Mouse (Mus musculus): ENCODE data around the gene Igf1r. TPM values are rescaled to one million over a fixed set of nuclear protein-coding genes. Genes with fewer than 3 reads are reported as not detected.

Igf1r gene
- polyA plus RNA-seq, 1 experiment = 2.7 TPM

GRCm38 (mm10) chr7:68230831-68231230 lies 278.2 kb downstream of the Igf1r start:
- 94% methylated on average over 9 of the region's 9 CpGs for WGBS
- no peak overlapping the region for H3K27ac ChIP-seq (ENCODE audit: insufficient read depth, low read length)
- no peaks in the 10 kb centered on the region for H3K36me3 ChIP-seq (ENCODE audit: control insufficient read depth, insufficient read depth, low read length)
- TF ChIP-seq CTCF (IDR thresholded peaks at IDR 0.05; ENCODE audit: extremely low read depth, insufficient read depth, insufficient read length, insufficient replicate concordance) (no peak), POLR2A (IDR thresholded peaks at IDR 0.05; ENCODE audit: low read depth, low read length) (no peak)
- no peak overlapping the region for H3K4me3 ChIP-seq (ENCODE audit: extremely low read depth, insufficient read depth, insufficient read length)
- DNase-seq (ENCODE audit: low read depth in 1 of 2, low spot score in 2 of 2) = no peak
- peaks cover 4% of the 10 kb centered on the region; the same call in 1 of the 2 replicates for H3K4me1 ChIP-seq (ENCODE audit: control insufficient read depth, insufficient read depth, insufficient read length)
- no peaks in the 10 kb centered on the region for H3K27me3 ChIP-seq (ENCODE audit: control insufficient read depth, insufficient read depth, low read length)

DNA sequence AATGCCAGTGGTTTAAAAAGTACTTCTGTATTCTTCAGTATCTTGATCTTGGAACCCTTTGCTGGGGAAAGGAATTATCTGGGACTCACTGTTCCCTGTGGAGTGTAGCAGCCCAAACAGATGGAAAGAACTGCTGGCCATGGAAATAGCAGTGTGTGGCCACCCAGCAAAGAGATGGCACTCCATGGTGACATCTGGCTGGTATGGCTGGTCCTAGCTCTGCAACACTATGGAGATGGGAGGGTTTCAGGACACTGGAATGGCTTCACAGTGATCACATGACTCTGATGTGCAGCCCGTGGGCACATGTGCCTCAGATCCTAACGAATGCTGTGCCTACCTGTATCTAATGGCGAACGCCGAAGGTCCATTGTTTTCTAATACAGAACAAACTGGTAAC lies 279.9 kb downstream of the Igf1r start:
- Histone ChIP-seq H3K27ac (ENCODE audit: insufficient read depth, low read length) (no peak overlapping the region), H3K27me3 (ENCODE audit: control insufficient read depth, insufficient read depth, low read length) (no peaks in the 10 kb centered on the region), H3K4me1 (ENCODE audit: control insufficient read depth, insufficient read depth, insufficient read length) (no peaks in the 10 kb centered on the region), H3K4me3 (ENCODE audit: extremely low read depth, insufficient read depth, insufficient read length) (no peak overlapping the region), H3K36me3 (ENCODE audit: control insufficient read depth, insufficient read depth, low read length) (no peaks in the 10 kb centered on the region)
- TF ChIP-seq CTCF (IDR thresholded peaks at IDR 0.05; ENCODE audit: extremely low read depth, insufficient read depth, insufficient read length, insufficient replicate concordance) = no peak
- WGBS = 94% methylated on average over 5 of the region's 5 CpGs
- DNase-seq (ENCODE audit: low read depth in 1 of 2, low spot score in 2 of 2) = no peak

DNA sequence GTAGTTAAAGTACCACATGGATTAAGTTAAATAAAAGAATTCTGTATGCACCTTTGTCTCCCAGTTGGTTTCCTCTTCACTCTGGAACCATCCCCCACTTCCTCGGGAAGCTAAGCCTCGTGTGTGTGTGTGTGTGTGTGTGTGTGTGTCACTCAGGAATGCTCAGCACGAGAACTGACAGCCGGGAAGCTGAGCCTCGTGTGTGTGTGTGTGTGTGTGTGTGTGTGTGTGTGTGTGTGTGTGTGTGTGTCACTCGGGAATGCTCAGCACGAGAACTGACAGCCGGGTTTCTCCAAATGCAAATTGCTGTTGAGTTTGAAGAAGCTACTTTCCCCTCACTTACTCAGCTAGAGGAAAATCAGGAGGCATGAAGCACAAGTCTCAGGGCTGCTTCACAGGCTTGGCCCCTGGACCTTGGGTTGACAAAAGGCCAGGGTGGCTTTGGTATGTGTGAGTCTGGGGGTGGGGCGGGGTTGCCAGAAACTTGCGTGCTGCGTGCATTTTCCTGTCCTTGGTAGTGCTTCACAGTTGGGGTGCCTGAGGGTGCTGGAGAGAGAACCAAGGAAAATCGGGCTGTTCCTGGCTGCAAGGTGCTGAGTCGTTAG lies 281.1 kb downstream of the Igf1r start:
- no peak for TF ChIP-seq POLR2A (IDR thresholded peaks at IDR 0.05; ENCODE audit: low read depth, low read length)
- Histone ChIP-seq H3K27ac (ENCODE audit: insufficient read depth, low read length) (no peak overlapping the region), H3K27me3 (ENCODE audit: control insufficient read depth, insufficient read depth, low read length) (no peaks in the 10 kb centered on the region), H3K4me1 (ENCODE audit: control insufficient read depth, insufficient read depth, insufficient read length) (no peaks in the 10 kb centered on the region), H3K36me3 (ENCODE audit: control insufficient read depth, insufficient read depth, low read length) (no peaks in the 10 kb centered on the region), H3K4me3 (ENCODE audit: extremely low read depth, insufficient read depth, insufficient read length) (no peak overlapping the region)
- 67% methylated on average over 13 of the region's 13 CpGs for WGBS
- no peak for DNase-seq (ENCODE audit: low read depth in 1 of 2, low spot score in 2 of 2)

DNA sequence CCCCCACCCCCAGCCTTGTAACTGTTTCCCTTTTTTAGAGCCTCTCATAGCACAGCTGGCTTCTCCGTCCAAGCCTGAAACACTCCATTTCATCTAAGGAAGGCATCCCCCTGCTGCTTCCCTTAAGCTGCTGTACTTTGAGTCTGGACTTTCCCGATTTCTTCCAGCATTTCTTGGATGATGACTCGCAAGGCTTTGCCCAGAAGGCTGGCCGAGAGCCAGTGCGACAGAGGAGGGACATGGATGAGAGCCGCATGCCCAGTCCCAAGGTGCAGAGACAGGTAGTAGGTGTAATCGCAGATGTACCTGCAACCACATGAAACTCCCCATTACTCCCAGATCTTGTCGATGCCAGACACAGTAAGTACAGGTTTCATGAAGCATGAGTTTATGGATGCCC lies 284.2 kb downstream of the Igf1r start:
- WGBS = 79% methylated on average over 8 of the region's 8 CpGs
- no peak overlapping the region for H3K27ac ChIP-seq (ENCODE audit: insufficient read depth, low read length)
- H3K4me3 ChIP-seq (ENCODE audit: extremely low read depth, insufficient read depth, insufficient read length) = no peak overlapping the region
- H3K27me3 ChIP-seq (ENCODE audit: control insufficient read depth, insufficient read depth, low read length) = no peaks in the 10 kb centered on the region
- TF ChIP-seq CTCF (IDR thresholded peaks at IDR 0.05; ENCODE audit: extremely low read depth, insufficient read depth, insufficient read length, insufficient replicate concordance) (no peak), POLR2A (IDR thresholded peaks at IDR 0.05; ENCODE audit: low read depth, low read length) (no peak)
- DNase-seq (ENCODE audit: low read depth in 1 of 2, low spot score in 2 of 2) = no peak
- no peaks in the 10 kb centered on the region for H3K36me3 ChIP-seq (ENCODE audit: control insufficient read depth, insufficient read depth, low read length)
- H3K4me1 ChIP-seq (ENCODE audit: control insufficient read depth, insufficient read depth, insufficient read length) = no peaks in the 10 kb centered on the region

GRCm38 (mm10) chr7:68239220-68239827 lies 286.7 kb downstream of the Igf1r start:
- Histone ChIP-seq H3K27ac (ENCODE audit: insufficient read depth, low read length) (no peak overlapping the region), H3K4me1 (ENCODE audit: control insufficient read depth, insufficient read depth, insufficient read length) (no peaks in the 10 kb centered on the region), H3K36me3 (ENCODE audit: control insufficient read depth, insufficient read depth, low read length) (no peaks in the 10 kb centered on the region), H3K27me3 (ENCODE audit: control insufficient read depth, insufficient read depth, low read length) (no peaks in the 10 kb centered on the region), H3K4me3 (ENCODE audit: extremely low read depth, insufficient read depth, insufficient read length) (no peak overlapping the region)
- no peak for DNase-seq (ENCODE audit: low read depth in 1 of 2, low spot score in 2 of 2)
- 89% methylated on average over 11 of the region's 11 CpGs for WGBS
- TF ChIP-seq CTCF (IDR thresholded peaks at IDR 0.05; ENCODE audit: extremely low read depth, insufficient read depth, insufficient read length, insufficient replicate concordance) (no peak), POLR2A (IDR thresholded peaks at IDR 0.05; ENCODE audit: low read depth, low read length) (no peak)

DNA sequence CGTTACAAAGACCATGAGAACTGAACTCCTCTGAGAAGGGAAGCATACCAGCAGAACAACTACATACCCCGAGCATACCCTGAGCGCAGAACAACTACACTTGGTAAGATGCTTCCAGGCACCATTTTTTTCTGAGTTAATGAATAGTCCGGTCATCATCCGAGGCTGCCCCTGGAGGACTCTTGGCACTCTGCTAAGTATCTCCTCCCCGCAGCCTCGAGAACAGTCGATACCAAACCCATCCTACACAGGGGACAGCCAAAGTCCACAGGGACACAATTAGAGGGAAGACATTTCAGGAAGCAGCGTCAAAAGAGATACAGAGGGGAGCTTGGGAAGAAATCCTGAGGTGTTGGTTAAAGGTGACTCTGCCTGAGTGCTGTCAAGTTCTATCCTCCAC lies 288.6 kb downstream of the Igf1r start:
- Histone ChIP-seq H3K36me3 (ENCODE audit: control insufficient read depth, insufficient read depth, low read length) (no peaks in the 10 kb centered on the region), H3K27ac (ENCODE audit: insufficient read depth, low read length) (no peak overlapping the region), H3K4me1 (ENCODE audit: control insufficient read depth, insufficient read depth, insufficient read length) (no peaks in the 10 kb centered on the region), H3K4me3 (ENCODE audit: extremely low read depth, insufficient read depth, insufficient read length) (no peak overlapping the region), H3K27me3 (ENCODE audit: control insufficient read depth, insufficient read depth, low read length) (no peaks in the 10 kb centered on the region)
- WGBS = 88% methylated on average over 9 of the region's 9 CpGs
- no peak for DNase-seq (ENCODE audit: low read depth in 1 of 2, low spot score in 2 of 2)
- no peak for TF ChIP-seq POLR2A (IDR thresholded peaks at IDR 0.05; ENCODE audit: low read depth, low read length)
- no peak for TF ChIP-seq CTCF (IDR thresholded peaks at IDR 0.05; ENCODE audit: extremely low read depth, insufficient read depth, insufficient read length, insufficient replicate concordance)

DNA sequence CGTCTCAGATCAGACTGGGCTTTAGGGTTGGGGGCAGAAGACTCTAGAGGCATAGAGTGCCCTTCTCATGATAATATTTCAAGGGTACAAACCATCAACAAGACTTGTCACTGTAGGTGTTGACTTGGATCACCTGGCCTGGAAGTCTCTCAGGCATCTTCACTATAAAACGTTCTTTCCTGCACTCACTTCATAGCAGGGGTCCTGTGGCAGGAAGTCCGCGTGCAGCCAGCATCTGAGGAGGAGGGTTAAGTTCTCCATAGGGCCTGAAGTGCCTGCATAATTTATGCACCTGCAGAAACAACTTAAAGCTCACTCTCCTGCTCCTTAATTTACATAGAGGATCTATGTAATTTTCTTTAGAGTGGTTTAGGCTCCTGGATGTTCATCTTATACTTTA lies 293.1 kb downstream of the Igf1r start:
- H3K27ac ChIP-seq (ENCODE audit: insufficient read depth, low read length) = no peak overlapping the region
- H3K27me3 ChIP-seq (ENCODE audit: control insufficient read depth, insufficient read depth, low read length) = no peaks in the 10 kb centered on the region
- H3K4me1 ChIP-seq (ENCODE audit: control insufficient read depth, insufficient read depth, insufficient read length) = no peaks in the 10 kb centered on the region; the same call in 1 of the 2 replicates
- no peak for DNase-seq (ENCODE audit: low read depth in 1 of 2, low spot score in 2 of 2)
- no peaks in the 10 kb centered on the region for H3K36me3 ChIP-seq (ENCODE audit: control insufficient read depth, insufficient read depth, low read length)
- H3K4me3 ChIP-seq (ENCODE audit: extremely low read depth, insufficient read depth, insufficient read length) = no peak overlapping the region
- TF ChIP-seq CTCF (IDR thresholded peaks at IDR 0.05; ENCODE audit: extremely low read depth, insufficient read depth, insufficient read length, insufficient replicate concordance) (no peak), POLR2A (IDR thresholded peaks at IDR 0.05; ENCODE audit: low read depth, low read length) (no peak)
- 49% methylated on average over 4 of the region's 4 CpGs for WGBS

Measured in spleen, adult 2 months (tissue).